Mouse (Mus musculus) embryonic facial prominence, embryonic 14.5 days (tissue): ENCODE results near the gene Erp29. TPM values are rescaled to one million over a fixed set of nuclear protein-coding genes. Genes with fewer than 3 reads are reported as not detected.
A peak's percentile ranks its signal among the peaks of the same experiment; 100 is the strongest.

Source experiments
- ATAC-seq: fragments of 200-750 bp; cut with Nextera tagmentation; 2 replicates; pipeline ENCODE4 v1.8.0; 2017; ENCODE audit warnings: low read depth, moderate number of reproducible peaks, moderate TSS enrichment
- DNase-seq: peaks from one replicate; pipeline ENCODE4 v3.0.0-alpha.2; 2015; ENCODE audit warnings: low spot score
- H3K27ac ChIP-seq: fragments of 300-500 bp; sonication (generic); replicated peaks from 2 replicates; pipeline ENCODE4 v1.5.1; 2014; ENCODE audit warnings: low read depth, mild to moderate bottlenecking, low read length, moderate library complexity
- H3K27me3 ChIP-seq: fragments of 300-500 bp; sonication (generic); replicated peaks from 2 replicates; pipeline ENCODE4 v1.6.1; 2014; ENCODE audit warnings: low read length; ENCODE audit not compliant: control insufficient read depth, insufficient read depth
- H3K36me3 ChIP-seq: fragments of 300-500 bp; sonication (generic); 2 replicates; pipeline ENCODE4 v1.6.1; 2014; ENCODE audit warnings: low read length, mixed read lengths; ENCODE audit not compliant: control insufficient read depth, insufficient read depth
- H3K4me1 ChIP-seq: fragments of 300-500 bp; sonication (generic); 2 replicates; pipeline ENCODE4 v1.6.1; 2014; ENCODE audit warnings: antibody characterized with exemption, low read length; ENCODE audit not compliant: control insufficient read depth, insufficient read depth
- H3K4me2 ChIP-seq: fragments of 300-500 bp; sonication (generic); 2 replicates; pipeline ENCODE4 v1.6.1; 2014; ENCODE audit warnings: low read depth, mild to moderate bottlenecking, low read length, moderate library complexity, mixed read lengths
- H3K4me3 ChIP-seq: fragments of 300-500 bp; sonication (generic); 2 replicates; pipeline ENCODE4 v1.5.1; 2014; ENCODE audit warnings: low read depth, mild to moderate bottlenecking, low read length
- H3K9ac ChIP-seq: fragments of 300-500 bp; sonication (generic); 2 replicates; pipeline ENCODE4 v1.6.1; 2014; ENCODE audit warnings: low read depth, mild to moderate bottlenecking, low read length, moderate library complexity, mixed read lengths
- H3K9me3 ChIP-seq: fragments of 300-500 bp; sonication (generic); 2 replicates; pipeline ENCODE4 v1.6.1; 2016; ENCODE audit warnings: low read length; ENCODE audit not compliant: control insufficient read depth
- WGBS: fragments of 180-500 bp; shearing (Covaris S2); extraction: QIAGEN DNeasy Blood & Tissue Kit; methylation state at CpG from one replicate; pipeline ENCODE4 v1.1.7; 2014; 5-methylcytosine and 5-hydroxymethylcytosine counted together
- polyA plus RNA-seq: library from polyadenylated mRNA; unstranded; fragments of >200 nt; fragmentation: Nextera tagmentation; extraction: Ambion mirVana; gene quantifications from 2 replicates; pipeline ENCODE4 v1.2.1, GENCODE M21; 2014

The Erp29 gene
- polyA plus RNA-seq, 1 experiment from 2014 or later = 157 TPM

DNA sequence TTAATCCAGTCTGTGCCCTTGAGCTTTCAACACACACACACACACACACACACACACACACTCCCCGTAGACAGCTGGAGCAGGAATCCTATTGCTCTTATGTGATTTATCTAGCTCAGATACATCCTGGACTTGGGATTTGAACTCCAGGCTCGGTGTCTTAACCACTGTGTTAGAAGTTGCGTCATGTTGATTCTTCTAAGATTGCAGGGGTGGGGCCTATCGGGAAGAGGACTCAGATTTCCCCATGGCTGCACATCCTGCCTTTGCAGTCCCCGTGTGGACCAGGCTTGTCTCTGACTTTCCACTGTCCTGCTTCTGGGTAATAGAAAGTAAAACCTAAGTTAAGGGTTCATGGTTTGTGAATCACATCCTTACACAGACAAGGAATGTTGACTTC is 52.2 kb downstream of the Erp29 start:
- Histone ChIP-seq H3K9me3 (no peaks in the 10 kb centered on the region), H3K4me2 (no peak overlapping the region), H3K4me3 (no peak overlapping the region), H3K4me1 (peaks cover 6% of the 10 kb centered on the region; the same call in 1 of the 2 replicates), H3K36me3 (peaks cover 12% of the 10 kb centered on the region), H3K27ac (no peak overlapping the region), H3K9ac (no peak overlapping the region), H3K27me3 (no peaks in the 10 kb centered on the region)
- 56% methylated on average over 5 of the region's 5 CpGs for WGBS
- ATAC-seq = no peak
- DNase-seq = no peak

DNA sequence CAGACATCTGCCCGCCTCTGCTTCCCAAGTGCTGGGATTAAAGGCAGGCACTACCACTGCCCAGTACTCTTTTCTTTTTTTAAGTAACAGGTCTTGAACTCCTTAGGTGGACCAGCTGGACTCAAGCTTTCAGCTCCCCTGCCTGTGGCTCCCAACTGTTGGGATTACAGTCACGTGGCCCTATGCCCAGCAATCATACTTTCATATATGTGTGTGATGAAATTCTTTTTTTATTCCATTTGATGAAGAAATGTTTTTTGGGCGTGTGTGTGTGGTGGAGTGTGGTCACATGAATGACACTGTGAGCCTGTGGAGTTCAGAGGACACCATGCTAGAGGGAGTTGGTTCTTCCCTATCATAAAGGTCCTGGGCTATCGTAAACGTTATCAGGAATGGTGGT is 52.8 kb downstream of the Erp29 start:
- Histone ChIP-seq H3K9ac (0 out of 2 replicates have a peak overlapping the region, but pooled peaks have one; percentile 87), H3K4me3 (peak overlapping the region; percentile 98), H3K4me1 (peaks cover 6% of the 10 kb centered on the region; the same call in 1 of the 2 replicates), H3K27me3 (no peaks in the 10 kb centered on the region), H3K36me3 (peaks cover 12% of the 10 kb centered on the region), H3K9me3 (no peaks in the 10 kb centered on the region), H3K27ac (no peak overlapping the region), H3K4me2 (peak overlapping the region; percentile 87)
- ATAC-seq (no peak), DNase-seq (no peak)
- 87% methylated on average over 5 of the region's 5 CpGs for WGBS

DNA sequence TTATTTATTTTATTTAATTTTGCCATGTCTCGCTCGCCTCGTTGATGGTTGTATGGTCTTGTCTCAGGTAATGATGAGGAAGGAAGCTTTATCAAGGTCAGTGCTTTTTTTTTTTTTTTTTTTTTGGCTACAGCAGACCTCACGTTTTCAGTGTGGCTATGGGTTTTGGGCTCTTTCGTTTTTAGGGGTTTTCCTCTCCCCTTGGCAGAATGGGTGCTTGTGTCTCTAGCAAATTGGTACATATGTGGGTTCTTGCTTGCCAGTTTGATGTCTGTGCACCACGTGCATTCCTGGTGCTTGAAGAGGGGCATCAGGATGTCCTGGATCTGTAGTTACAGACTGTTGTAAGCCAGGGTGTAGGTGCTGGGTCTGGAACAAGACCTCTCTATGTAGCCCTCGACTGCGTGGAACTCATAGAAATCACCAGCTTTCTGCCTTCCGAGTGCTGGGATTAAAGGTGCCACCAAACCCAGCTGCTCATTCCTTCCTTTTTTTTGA is 53.3 kb downstream of the Erp29 start:
- Histone ChIP-seq H3K9ac (peak overlapping the region; percentile 87), H3K4me1 (peaks cover 6% of the 10 kb centered on the region; the same call in 1 of the 2 replicates), H3K27me3 (no peaks in the 10 kb centered on the region), H3K9me3 (no peaks in the 10 kb centered on the region), H3K36me3 (peaks cover 9% of the 10 kb centered on the region), H3K4me3 (peak overlapping the region; percentile 98), H3K27ac (no peak overlapping the region), H3K4me2 (peak overlapping the region; percentile 87)
- ATAC-seq = no peak
- 51% methylated on average over 9 of the region's 9 CpGs for WGBS
- DNase-seq = no peak

DNA sequence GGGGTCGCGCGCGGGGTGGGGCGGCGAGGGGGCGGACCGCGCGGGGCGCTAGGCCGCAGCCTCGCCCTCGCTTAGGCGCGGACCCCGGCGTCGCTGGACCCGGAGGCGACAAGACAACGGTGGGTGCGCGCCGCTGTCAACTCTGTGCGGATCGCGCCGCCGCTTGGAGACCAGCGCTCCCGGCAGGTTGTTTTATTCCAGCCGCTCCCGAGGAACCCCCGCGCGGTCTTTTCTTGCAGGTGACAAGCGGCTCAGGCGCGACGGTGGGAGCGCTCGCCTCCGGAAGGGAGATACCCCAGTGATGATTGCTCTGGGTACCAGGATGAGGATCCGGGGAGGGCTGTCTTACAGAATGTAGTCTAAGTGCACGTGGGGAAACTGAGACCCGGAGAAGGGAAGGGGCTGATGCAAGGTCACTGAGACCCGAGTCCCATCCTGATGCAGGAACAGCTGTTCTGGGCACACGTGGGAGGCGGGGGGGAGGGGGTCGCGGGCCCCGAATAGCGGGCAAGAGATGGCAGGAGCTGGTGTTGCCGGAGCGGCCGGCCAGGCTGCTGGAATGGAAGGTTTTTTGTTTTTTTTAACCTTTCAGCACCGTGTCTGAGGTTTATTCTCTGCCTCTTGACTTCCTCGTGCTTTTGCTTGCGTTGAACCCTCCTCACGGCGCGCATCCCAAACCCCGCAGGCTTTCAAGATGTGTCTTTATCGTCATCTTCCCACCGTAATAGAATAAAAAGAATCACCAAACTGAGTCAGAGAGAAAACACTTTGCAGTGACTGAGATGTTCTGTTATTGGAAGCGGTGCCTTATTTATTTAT is 54.0 kb downstream of the Erp29 start:
- peak; percentile 24 for DNase-seq
- peak overlapping the region; percentile 65 for H3K27ac ChIP-seq

DNA sequence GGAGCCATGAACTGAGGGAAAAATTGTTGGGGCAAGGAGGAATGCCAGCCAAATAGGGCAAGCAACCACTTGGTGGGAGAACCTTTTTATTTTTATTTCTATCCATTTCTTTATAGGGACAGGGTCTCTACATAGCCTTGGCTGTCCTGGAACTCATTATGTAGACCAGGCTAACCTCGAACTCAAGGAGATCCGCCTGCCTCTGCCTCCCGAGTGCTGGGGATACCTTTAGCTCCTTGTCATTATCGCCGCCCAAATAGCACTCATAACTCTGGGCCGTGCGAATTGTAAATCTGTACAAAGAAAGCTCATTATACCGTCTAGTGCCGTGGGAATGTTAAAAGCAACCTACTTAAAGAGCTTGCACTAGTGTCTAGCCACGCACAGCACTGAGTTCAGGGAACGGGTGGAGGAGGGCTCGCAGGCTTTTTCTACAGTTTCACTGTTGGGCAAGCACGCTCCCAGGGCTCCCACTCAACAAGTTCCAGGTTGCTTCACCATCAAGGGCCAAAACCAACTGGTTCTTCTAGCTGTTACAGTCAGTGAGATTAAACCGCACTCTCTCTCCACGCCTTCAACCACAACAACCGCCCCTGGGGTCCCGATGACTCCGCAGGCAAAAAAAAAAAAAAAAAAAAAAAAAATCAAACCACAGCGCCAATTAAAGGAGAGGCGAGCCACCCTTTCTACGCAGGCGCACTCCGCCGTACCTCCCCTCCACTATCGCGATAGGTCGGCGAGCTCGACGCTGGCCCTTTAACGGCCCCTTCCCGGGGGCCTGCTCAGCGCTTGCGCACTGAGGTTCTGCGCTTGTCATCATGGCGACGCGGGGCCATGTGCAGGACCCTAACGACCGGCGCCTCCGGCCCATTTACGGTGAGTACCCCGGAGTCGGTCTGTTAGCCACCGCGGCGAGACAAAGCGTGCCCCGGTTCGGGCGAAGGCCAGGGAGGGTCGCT is 54.8 kb downstream of the Erp29 start, which contains the start of gene Naa25:
Gene Naa25, plus strand, starts transcription at position 750 of the 959 bp plus-strand sequence.
- peak; percentile 99 for DNase-seq
- Histone ChIP-seq H3K27ac (peak within 1 kb of the TSS; percentile 93), H3K4me3 (peak within 1 kb of the TSS; percentile 98), H3K4me1 (peaks cover 6% of the 10 kb centered on the region; the same call in 1 of the 2 replicates), H3K36me3 (peaks cover 6% of the 10 kb centered on the region; the same call in 1 of the 2 replicates), H3K9me3 (no peaks in the 10 kb centered on the region), H3K4me2 (peak within 1 kb of the TSS; percentile 87), H3K9ac (peak within 1 kb of the TSS; percentile 87), H3K27me3 (no peaks in the 10 kb centered on the region)
- peak; percentile 96 for ATAC-seq
- 10% methylated on average over 50 of the region's 53 CpGs for WGBS

More for the DNA sequence above, 54.0 kb downstream of the Erp29 start:
- no peaks in the 10 kb centered on the region for H3K27me3 ChIP-seq
- peak overlapping the region; percentile 98 for H3K4me3 ChIP-seq
- H3K9me3 ChIP-seq = no peaks in the 10 kb centered on the region
- H3K4me2 ChIP-seq = peak overlapping the region; percentile 87
- 4% methylated on average over 25 of the region's 67 CpGs for WGBS
- H3K36me3 ChIP-seq = peaks cover 6% of the 10 kb centered on the region; the same call in 1 of the 2 replicates
- peak; percentile 76 for ATAC-seq
- H3K9ac ChIP-seq = peak overlapping the region; percentile 87
- peaks cover 6% of the 10 kb centered on the region; the same call in 1 of the 2 replicates for H3K4me1 ChIP-seq

DNA sequence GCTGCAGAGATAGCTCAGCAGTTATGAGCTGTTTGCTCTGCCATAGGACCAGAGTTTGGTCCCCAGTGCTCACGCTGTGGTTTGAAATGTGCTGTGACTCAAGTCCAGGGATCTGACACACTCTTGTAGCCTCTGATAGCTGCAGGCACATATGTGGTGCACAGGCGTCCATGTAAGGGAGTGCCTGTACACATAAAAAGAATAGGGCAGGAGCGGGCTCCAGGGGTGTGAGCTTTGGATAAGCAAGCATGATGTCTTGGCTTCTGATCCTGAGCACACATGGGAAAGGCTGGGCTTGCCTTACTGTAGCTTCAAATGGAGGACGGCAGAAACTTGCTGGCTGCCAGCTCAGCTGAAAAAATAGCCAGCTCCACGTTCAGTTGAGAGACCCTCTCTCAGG is 56.7 kb downstream of the Erp29 start:
- DNase-seq = no peak
- no peaks in the 10 kb centered on the region for H3K27me3 ChIP-seq
- WGBS = 83% methylated on average over 5 of the region's 5 CpGs
- no peak overlapping the region for H3K27ac ChIP-seq
- no peaks in the 10 kb centered on the region for H3K36me3 ChIP-seq
- no peak overlapping the region for H3K4me3 ChIP-seq
- no peak for ATAC-seq
- H3K4me2 ChIP-seq = no peak overlapping the region
- no peak overlapping the region for H3K9ac ChIP-seq
- H3K9me3 ChIP-seq = no peaks in the 10 kb centered on the region
- H3K4me1 ChIP-seq = peaks cover 6% of the 10 kb centered on the region; the same call in 1 of the 2 replicates

DNA sequence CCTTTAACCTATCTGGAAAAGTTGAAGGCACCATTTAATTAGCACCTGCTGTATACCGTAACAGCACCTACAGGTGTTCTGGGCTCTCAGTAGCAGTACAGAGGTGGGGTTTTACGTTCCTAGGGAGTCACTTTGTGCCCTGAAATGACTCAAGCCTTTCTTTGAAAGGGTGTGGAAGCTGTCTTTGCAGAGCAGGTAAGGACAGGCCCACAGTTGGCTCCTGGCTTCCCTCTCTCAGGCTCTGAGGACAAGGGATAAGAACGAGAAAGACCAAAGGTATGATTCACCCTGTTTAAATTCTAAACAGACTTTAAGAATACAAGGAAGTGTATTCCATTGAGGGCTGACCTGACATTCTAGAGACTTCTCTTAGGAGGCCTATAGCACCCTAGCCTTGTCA is 58.9 kb downstream of the Erp29 start:
- H3K4me2 ChIP-seq = no peak overlapping the region
- DNase-seq (no peak), ATAC-seq (no peak)
- no peak overlapping the region for H3K27ac ChIP-seq
- 79% methylated on average over 3 of the region's 3 CpGs for WGBS
- no peaks in the 10 kb centered on the region for H3K36me3 ChIP-seq
- H3K4me1 ChIP-seq = no peaks in the 10 kb centered on the region
- no peak overlapping the region for H3K9ac ChIP-seq
- no peaks in the 10 kb centered on the region for H3K9me3 ChIP-seq
- no peaks in the 10 kb centered on the region for H3K27me3 ChIP-seq
- H3K4me3 ChIP-seq = no peak overlapping the region

DNA sequence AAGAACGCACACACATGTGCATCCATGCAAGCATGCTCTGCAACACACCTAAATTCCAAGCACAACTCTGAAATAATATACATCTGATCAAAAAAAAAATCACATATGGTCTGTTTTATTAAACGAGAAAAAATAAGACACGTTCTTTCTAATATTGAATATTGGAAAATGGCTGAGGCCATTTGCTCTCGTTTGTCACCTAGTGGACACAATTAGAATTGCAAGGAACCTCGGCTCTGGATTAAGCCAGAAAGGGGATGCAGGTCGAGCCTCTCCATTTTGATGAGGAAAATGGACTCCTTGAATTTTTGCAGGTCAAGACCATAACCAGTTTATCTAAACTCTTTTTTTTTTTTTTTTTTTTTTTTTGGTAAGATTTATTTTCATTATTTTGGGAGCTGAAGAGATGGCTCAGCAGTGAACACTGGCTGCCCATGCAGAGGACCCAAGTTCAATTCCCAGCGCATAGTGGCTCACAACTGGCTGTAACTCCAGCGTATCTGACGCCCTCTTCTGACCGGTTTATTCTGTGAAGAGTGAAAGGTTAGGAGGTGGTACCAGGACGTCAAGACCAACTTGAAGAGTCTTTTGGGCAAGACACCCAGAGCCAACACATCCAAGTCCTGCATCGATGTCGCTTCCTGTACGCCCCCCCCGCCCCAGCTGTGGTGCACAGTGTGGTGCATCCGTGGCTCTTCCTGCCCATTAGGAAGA is 59.5 kb downstream of the Erp29 start:
- no peak overlapping the region for H3K4me2 ChIP-seq
- no peak overlapping the region for H3K27ac ChIP-seq
- DNase-seq (peak; percentile 40), ATAC-seq (no peak)
- H3K9me3 ChIP-seq = no peaks in the 10 kb centered on the region
- H3K9ac ChIP-seq = no peak overlapping the region
- H3K27me3 ChIP-seq = no peaks in the 10 kb centered on the region
- WGBS = 56% methylated on average over 16 of the region's 16 CpGs
- no peak overlapping the region for H3K4me3 ChIP-seq
- no peaks in the 10 kb centered on the region for H3K36me3 ChIP-seq
- no peaks in the 10 kb centered on the region for H3K4me1 ChIP-seq
